Mouse (Mus musculus) small intestine, adult 2 months (tissue): Measurements from ENCODE around the gene Utrn. TPM values are rescaled to one million over a fixed set of nuclear protein-coding genes. Genes with fewer than 3 reads are reported as not detected.

Experiments used
- H3K27ac ChIP-seq: fragments of 200-500 bp; 2 replicates; pipeline ENCODE4 v1.5.1; 2012; ENCODE audit warnings: low read depth, low read length, control low read depth, inconsistent platforms; ENCODE audit not compliant: insufficient read depth
- H3K27me3 ChIP-seq: fragments of 200-500 bp; 2 replicates; pipeline ENCODE4 v1.6.1; 2012; ENCODE audit warnings: mild to moderate bottlenecking, moderate library complexity, low read length, inconsistent platforms; ENCODE audit not compliant: control insufficient read depth, insufficient read depth
- H3K36me3 ChIP-seq: fragments of 200-500 bp; 2 replicates; pipeline ENCODE4 v1.6.1; 2012; ENCODE audit warnings: mild to moderate bottlenecking, low read length, control low read depth, inconsistent platforms; ENCODE audit not compliant: control insufficient read depth, insufficient read depth
- H3K4me1 ChIP-seq: fragments of 200-500 bp; 2 replicates; pipeline ENCODE4 v1.6.1; 2012; ENCODE audit warnings: low read length, inconsistent platforms, mixed read lengths; ENCODE audit not compliant: control insufficient read depth, insufficient read depth, insufficient read length
- H3K4me3 ChIP-seq: fragments of 200-500 bp; 2 replicates; pipeline ENCODE4 v1.5.1; 2012; ENCODE audit warnings: low read depth, mild to moderate bottlenecking, control low read depth, inconsistent platforms, low read length, moderate library complexity
- CTCF ChIP-seq: fragments of 200-500 bp; IDR thresholded peaks from 2 replicates; pipeline ENCODE4 v1.5.1; 2012; ENCODE audit warnings: low read depth, mild to moderate bottlenecking, control low read depth, inconsistent platforms, low read length, moderate library complexity, mixed read lengths; ENCODE audit not compliant: insufficient replicate concordance, insufficient read length; ENCODE audit errors: extremely low read depth
- POLR2A ChIP-seq: fragments of 200-500 bp; IDR thresholded peaks from 2 replicates; pipeline ENCODE4 v1.6.1; 2012; ENCODE audit warnings: low read depth, mild to moderate bottlenecking, control low read depth, inconsistent platforms, low read length, moderate library complexity
- WGBS: fragments of 180-500 bp; shearing (Covaris S2); methylation state at CpG from one replicate; pipeline ENCODE4 v1.1.7; 2018; 5-methylcytosine and 5-hydroxymethylcytosine counted together
- polyA plus RNA-seq: library from polyadenylated mRNA; depleted of rRNA; stranded (reverse); fragments of >200 nt; gene quantifications from 2 replicates; pipeline ENCODE4 v1.2.3, GENCODE M21; 2012

The Utrn gene
- polyA plus RNA-seq, 1 experiment: 20.5 TPM

GRCm38 (mm10) chr10:12836048-12836816 is 32.9 kb downstream of the Utrn start:
- 87% methylated on average over 14 of the region's 14 CpGs for WGBS
- no peak for TF ChIP-seq POLR2A
- TF ChIP-seq CTCF: no peak

GRCm38 (mm10) chr10:12834215-12834614 is 35.0 kb downstream of the Utrn start:
- Histone ChIP-seq H3K4me1 (peaks cover 7% of the 10 kb centered on the region; the same call in 1 of the 2 replicates), H3K4me3 (no peak overlapping the region), H3K27ac (no peak overlapping the region), H3K36me3 (no peaks in the 10 kb centered on the region), H3K27me3 (no peaks in the 10 kb centered on the region)
- no peak for TF ChIP-seq CTCF
- TF ChIP-seq POLR2A: no peak
- WGBS: 42% methylated on average over 1 of the region's 1 CpGs

More at GRCm38 (mm10) chr10:12836048-12836816, 32.9 kb downstream of the Utrn start:
- H3K27ac ChIP-seq: no peak overlapping the region
- H3K36me3 ChIP-seq: no peaks in the 10 kb centered on the region
- no peaks in the 10 kb centered on the region for H3K27me3 ChIP-seq
- H3K4me3 ChIP-seq: no peak overlapping the region
- peaks cover 8% of the 10 kb centered on the region; the same call in 1 of the 2 replicates for H3K4me1 ChIP-seq

GRCm38 (mm10) chr10:12832163-12832562 is 37.0 kb downstream of the Utrn start:
- no peaks in the 10 kb centered on the region; the same call in 1 of the 2 replicates for H3K4me1 ChIP-seq
- TF ChIP-seq POLR2A (no peak), CTCF (no peak)
- WGBS: 76% methylated on average over 8 of the region's 8 CpGs
- H3K36me3 ChIP-seq: no peaks in the 10 kb centered on the region
- no peak overlapping the region for H3K27ac ChIP-seq
- no peaks in the 10 kb centered on the region for H3K27me3 ChIP-seq
- no peak overlapping the region for H3K4me3 ChIP-seq

- TF ChIP-seq POLR2A: no peak
- no peak for TF ChIP-seq CTCF
- H3K4me1 ChIP-seq: peaks cover 12% of the 10 kb centered on the region; the same call in 1 of the 2 replicates
- WGBS: 22% methylated on average over 4 of the region's 4 CpGs
- H3K36me3 ChIP-seq: no peaks in the 10 kb centered on the region
- no peaks in the 10 kb centered on the region for H3K27me3 ChIP-seq
- no peak overlapping the region for H3K27ac ChIP-seq
- H3K4me3 ChIP-seq: no peak overlapping the region
Observed at GRCm38 (mm10) chr10:12827778-12828177, 41.4 kb downstream of the Utrn start.

GRCm38 (mm10) chr10:12827306-12827705 is 41.9 kb downstream of the Utrn start:
- Histone ChIP-seq H3K27me3 (no peaks in the 10 kb centered on the region), H3K36me3 (no peaks in the 10 kb centered on the region), H3K4me3 (no peak overlapping the region), H3K4me1 (peaks cover 12% of the 10 kb centered on the region; the same call in 1 of the 2 replicates), H3K27ac (no peak overlapping the region)
- 63% methylated on average over 3 of the region's 3 CpGs for WGBS
- TF ChIP-seq POLR2A (no peak), CTCF (no peak)

- H3K4me1 ChIP-seq: peaks cover 12% of the 10 kb centered on the region; the same call in 1 of the 2 replicates
- no peak for TF ChIP-seq POLR2A
- TF ChIP-seq CTCF: no peak
- no peaks in the 10 kb centered on the region for H3K27me3 ChIP-seq
- H3K36me3 ChIP-seq: no peaks in the 10 kb centered on the region
- no peak overlapping the region for H3K27ac ChIP-seq
- WGBS: 26% methylated on average over 6 of the region's 6 CpGs
- H3K4me3 ChIP-seq: no peak overlapping the region
Observed at GRCm38 (mm10) chr10:12826760-12827281, 42.3 kb downstream of the Utrn start.

GRCm38 (mm10) chr10:12824386-12824785 is 44.8 kb downstream of the Utrn start:
- TF ChIP-seq CTCF (no peak), POLR2A (no peak)

More at GRCm38 (mm10) chr10:12824386-12824785, 44.8 kb downstream of the Utrn start:
- Histone ChIP-seq H3K36me3 (no peaks in the 10 kb centered on the region), H3K27ac (no peak overlapping the region), H3K4me1 (peaks cover 15% of the 10 kb centered on the region; the same call in 1 of the 2 replicates), H3K27me3 (no peaks in the 10 kb centered on the region), H3K4me3 (no peak overlapping the region)
- 73% methylated on average over 4 of the region's 4 CpGs for WGBS
